Mouse (Mus musculus) cortical plate, adult 2 months (tissue): Measurements from ENCODE around the gene Ldb2. TPM values are rescaled to one million over a fixed set of nuclear protein-coding genes. Genes with fewer than 3 reads are reported as not detected.

Experiments
- H3K27ac ChIP-seq: fragments of 200-500 bp; 2 replicates; pipeline ENCODE4 v1.5.1; 2012; ENCODE audit warnings: low read length, control low read depth, inconsistent platforms; ENCODE audit not compliant: insufficient read depth
- H3K4me1 ChIP-seq: fragments of 200-500 bp; 2 replicates; pipeline ENCODE4 v1.6.1; 2011; ENCODE audit warnings: low read length; ENCODE audit not compliant: control insufficient read depth, insufficient read depth
- H3K4me3 ChIP-seq: fragments of 200-500 bp; 2 replicates; pipeline ENCODE4 v1.5.1; 2011; ENCODE audit warnings: mild to moderate bottlenecking, low read length, control low read depth; ENCODE audit not compliant: insufficient read depth
- CTCF ChIP-seq: fragments of 200-500 bp; IDR thresholded peaks from 2 replicates; pipeline ENCODE4 v1.5.1; 2011; ENCODE audit warnings: mild to moderate bottlenecking, control low read depth, low read length; ENCODE audit not compliant: insufficient read depth; ENCODE audit errors: extremely low read depth
- POLR2A ChIP-seq: fragments of 200-500 bp; IDR thresholded peaks from 2 replicates; pipeline ENCODE4 v1.6.1; 2011; ENCODE audit warnings: mild to moderate bottlenecking, low read length, control low read depth; ENCODE audit not compliant: insufficient read depth; ENCODE audit errors: extremely low read depth
- polyA plus RNA-seq: library from polyadenylated mRNA; depleted of rRNA; stranded (reverse); fragments of >200 nt; gene quantifications from 2 replicates; pipeline ENCODE4 v1.2.3, GENCODE M21; 2012

The Ldb2 gene
- polyA plus RNA-seq, 1 experiment, result 33.3 TPM

DNA sequence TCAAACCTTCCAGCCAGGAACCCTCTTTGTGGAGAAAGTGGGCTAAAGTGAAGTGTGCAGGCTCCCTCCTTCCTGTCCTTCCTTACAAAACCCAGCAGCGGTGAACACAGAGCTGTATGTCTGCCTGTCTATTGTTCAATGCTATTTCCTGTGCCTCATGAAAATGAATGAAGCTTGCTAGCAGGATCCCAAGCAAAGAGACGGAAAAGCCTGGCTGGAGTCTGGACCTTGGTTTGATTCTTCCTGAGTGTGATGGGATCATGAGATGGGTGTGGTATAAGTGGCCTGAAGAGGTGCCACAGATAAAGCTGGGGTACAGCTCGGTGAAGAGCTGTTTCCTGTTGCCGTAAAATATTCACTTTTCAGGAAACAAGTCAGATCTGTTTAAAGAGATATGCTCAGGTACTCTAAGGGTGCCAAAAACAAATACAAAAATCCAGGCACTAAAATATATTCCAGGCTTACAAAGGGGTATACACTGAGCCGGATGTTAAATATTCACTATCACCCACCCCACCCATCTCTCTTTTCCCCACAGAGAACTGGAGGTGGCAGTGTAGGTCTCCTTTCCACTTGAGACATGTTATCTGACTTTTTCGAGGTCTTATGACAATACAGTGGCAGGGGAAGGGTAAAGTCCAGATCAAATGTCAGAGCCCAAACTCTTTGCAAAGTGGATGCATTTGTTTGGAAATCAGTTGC is 92.3 kb downstream of the Ldb2 start:
- no peak for TF ChIP-seq POLR2A
- TF ChIP-seq CTCF, result 0 out of 2 replicates have a peak, but pooled peaks have one; percentile 5
- H3K27ac ChIP-seq, result no peak overlapping the region
- H3K4me1 ChIP-seq, result no peaks in the 10 kb centered on the region
- no peak overlapping the region for H3K4me3 ChIP-seq

DNA sequence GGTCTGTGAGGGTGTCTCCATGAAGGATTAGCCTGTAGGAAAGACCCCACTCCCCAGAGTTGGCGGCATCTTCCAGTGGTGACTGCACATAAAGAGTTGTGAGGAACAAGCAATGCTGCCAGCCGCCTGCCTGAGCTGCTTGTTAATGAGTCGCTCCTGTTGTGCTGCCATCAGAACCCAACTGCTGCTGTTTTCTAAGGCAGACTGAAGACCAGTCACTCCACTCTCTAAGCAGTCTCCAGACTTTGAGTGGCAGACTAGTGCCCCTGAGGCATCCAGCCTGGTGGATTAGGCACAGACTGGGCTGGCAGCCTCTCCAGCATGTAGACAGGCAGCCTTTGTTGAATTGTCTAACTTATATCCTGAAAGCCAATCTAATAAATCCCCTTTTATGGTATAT is 101.5 kb downstream of the Ldb2 start:
- H3K27ac ChIP-seq, result no peak overlapping the region
- no peak for TF ChIP-seq POLR2A
- no peak for TF ChIP-seq CTCF

DNA sequence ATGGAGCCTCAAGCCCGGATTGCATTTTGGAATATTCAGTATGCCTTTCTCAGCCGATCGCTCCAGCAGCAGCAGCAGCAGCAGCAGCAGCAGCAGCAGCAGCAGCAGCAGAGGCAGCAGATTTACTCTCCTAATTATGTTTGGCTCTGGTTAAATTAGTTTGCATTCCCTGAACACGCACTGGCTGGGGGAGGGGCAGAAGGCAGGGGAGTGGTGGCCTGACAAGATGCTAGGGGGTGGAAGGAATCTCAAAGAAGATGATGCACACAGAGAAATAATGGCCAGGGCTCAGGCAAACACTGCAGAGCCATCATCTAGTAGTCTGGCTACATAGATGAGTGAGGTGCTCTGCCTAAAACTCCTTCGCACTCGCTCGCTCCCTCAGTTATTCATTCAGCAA is 102.9 kb downstream of the Ldb2 start:
- peaks cover 1% of the 10 kb centered on the region; the same call in 1 of the 2 replicates for H3K4me1 ChIP-seq
- H3K27ac ChIP-seq, result no peak overlapping the region
- no peak overlapping the region for H3K4me3 ChIP-seq
- TF ChIP-seq POLR2A, result no peak
- TF ChIP-seq CTCF, result no peak

More for the DNA sequence above, 101.5 kb downstream of the Ldb2 start:
- no peak overlapping the region for H3K4me3 ChIP-seq
- peaks cover 1% of the 10 kb centered on the region; the same call in 1 of the 2 replicates for H3K4me1 ChIP-seq

DNA sequence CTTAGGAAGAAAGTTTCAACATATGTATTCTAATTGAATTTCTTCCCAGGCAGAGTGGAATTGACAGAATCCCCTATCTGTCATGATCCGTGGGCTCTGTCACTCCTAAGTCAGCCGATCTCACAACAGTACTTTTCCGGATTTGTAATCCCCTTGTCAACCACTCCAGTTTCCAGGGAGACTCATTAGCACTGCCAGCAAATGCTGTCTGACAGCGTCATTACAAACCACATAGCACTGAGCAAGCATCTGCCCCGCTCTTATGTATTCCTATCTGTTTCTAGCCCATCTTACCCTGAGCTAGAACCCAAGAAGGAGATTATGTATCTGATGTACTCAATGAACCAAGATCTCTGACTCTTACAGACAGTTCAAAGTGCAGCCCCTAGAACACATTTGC is 105.8 kb downstream of the Ldb2 start:
- TF ChIP-seq POLR2A (no peak), CTCF (no peak)
- H3K4me3 ChIP-seq, result no peak overlapping the region
- H3K27ac ChIP-seq, result no peak overlapping the region
- peaks cover 3% of the 10 kb centered on the region; the same call in 1 of the 2 replicates for H3K4me1 ChIP-seq

DNA sequence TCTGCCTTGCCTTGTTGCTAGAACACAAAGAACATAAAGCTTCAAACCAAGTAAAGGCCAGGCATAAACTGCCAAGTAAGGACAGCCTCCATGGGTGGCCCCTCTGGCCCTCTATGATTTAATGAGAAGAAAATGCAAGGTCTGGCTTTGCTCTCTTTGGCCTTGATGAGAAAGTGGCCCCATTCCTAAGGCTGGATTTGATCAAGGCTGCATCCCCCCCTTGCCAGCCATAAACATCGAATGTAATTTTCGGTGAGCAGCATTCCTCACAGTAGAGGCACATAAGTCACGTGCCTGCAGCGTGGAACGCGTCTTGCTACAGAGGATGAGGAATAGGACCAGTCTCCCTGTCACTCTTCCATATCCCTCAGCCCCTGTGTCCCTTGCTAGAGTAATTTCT is 113.1 kb downstream of the Ldb2 start:
- Histone ChIP-seq H3K4me1 (peaks cover 4% of the 10 kb centered on the region; the same call in 1 of the 2 replicates), H3K27ac (no peak overlapping the region), H3K4me3 (no peak overlapping the region)
- TF ChIP-seq CTCF, result no peak
- TF ChIP-seq POLR2A, result no peak

DNA sequence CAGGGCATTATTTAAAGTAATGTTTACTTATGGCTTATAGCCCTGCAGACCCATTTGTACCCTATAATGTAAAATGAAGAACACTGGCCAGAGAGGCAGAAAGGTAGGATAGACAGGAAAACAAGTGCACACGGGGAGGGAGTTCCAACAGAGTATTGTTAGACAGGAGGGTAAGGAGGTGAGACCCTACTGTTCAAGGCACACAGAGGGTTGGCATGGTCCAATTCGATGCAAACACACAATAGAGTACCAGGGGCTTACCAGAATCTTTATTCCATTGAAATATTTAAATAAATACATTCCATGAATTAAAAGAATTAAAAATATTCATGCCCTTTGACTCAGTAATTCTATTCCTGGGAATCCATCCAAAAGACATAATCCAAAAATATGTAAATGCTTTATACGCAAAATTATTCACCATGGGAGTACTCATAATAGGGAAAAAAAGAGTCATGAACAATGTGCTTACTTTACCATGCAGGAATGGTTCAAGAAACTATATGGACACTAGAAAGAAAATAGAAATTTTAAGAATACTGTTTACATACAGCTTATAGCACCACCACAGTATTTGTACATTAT is 118.3 kb downstream of the Ldb2 start:
- H3K27ac ChIP-seq, result no peak overlapping the region
- peaks cover 2% of the 10 kb centered on the region; the same call in 1 of the 2 replicates for H3K4me1 ChIP-seq
- no peak overlapping the region for H3K4me3 ChIP-seq
- no peak for TF ChIP-seq POLR2A
- TF ChIP-seq CTCF, result no peak

DNA sequence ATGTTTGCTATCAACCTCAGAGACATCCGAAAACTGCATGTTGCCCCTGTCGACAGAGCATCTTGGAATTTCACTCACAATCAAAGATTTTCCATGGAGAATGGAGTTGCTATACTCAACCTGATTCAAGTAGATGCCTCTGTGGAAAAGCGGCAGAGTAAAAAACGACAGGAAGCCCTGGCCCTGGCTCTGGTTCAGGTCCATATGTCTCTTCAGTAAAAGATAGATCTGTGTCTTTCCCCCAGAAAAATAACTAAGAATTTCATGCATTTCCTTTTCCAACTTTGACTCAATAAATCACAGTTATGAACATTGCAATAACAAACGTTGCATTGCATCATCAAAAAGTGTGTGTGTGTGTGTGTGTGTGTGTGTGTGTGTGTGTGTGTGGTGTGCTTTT is 121.7 kb downstream of the Ldb2 start:
- Histone ChIP-seq H3K27ac (no peak overlapping the region), H3K4me1 (peaks cover 2% of the 10 kb centered on the region; the same call in 1 of the 2 replicates), H3K4me3 (no peak overlapping the region)
- TF ChIP-seq CTCF, result no peak
- TF ChIP-seq POLR2A, result no peak

DNA sequence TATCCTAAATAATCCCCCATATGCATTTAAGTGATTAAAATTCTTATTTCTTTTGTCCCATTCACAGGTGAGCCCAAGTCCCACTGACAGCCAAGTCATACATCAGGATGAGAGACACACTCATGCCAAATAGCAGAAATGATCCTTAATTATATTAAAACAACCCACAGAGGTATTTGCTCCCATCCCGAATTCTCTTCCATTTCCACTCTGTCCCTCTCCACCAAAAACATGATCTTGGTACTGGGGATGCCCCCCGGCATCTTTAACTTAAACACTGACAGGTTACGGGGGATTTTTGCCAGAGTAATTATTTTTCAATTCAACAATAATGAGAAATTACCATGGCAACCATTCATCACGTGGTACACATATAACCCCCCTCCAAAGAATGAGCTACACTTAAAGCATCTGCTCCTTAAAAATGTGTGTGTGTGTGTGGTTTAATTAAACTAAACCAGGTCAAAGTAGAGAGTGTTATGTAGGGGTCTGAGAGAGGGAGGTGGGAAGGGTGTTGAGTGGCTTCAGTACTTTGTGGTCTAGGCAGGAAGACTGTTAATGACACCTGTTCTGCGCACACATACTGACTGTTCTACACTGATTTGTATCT is 123.2 kb downstream of the Ldb2 start:
- Histone ChIP-seq H3K4me1 (no peaks in the 10 kb centered on the region; the same call in 1 of the 2 replicates), H3K27ac (no peak overlapping the region), H3K4me3 (no peak overlapping the region)
- TF ChIP-seq POLR2A, result no peak
- TF ChIP-seq CTCF, result no peak

DNA sequence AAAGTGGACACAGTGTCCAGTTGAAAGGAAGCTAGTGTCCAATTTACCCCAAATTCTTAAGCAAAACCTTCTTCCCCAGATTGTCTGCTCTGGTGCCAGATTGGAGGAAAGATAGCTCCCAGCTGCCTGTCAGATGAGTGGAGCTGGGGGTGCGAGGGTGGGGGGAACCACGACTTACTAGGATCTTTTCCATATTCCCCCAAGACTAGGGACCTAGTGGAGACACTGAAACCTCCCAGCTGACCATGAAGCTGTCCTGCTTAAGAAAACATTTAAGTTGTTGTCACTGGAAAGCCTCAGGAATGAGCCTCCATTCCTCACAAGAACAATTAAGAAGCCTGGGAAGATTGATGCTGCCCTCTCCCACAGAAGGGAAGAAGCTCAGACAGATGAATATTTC is 129.1 kb downstream of the Ldb2 start:
- TF ChIP-seq CTCF (no peak), POLR2A (no peak)
- Histone ChIP-seq H3K27ac (no peak overlapping the region), H3K4me1 (no peaks in the 10 kb centered on the region)

More for the DNA sequence above, 129.1 kb downstream of the Ldb2 start:
- H3K4me3 ChIP-seq, result no peak overlapping the region
